Mouse (Mus musculus) testis, adult 2 months (tissue): ENCODE measurements around the gene Ghr.

Experiments
- CTCF ChIP-seq: fragments of 200-500 bp; IDR thresholded peaks from 2 replicates; pipeline ENCODE4 v1.5.1; 2012; ENCODE audit warnings: low read depth, mild to moderate bottlenecking, inconsistent platforms, low read length, moderate library complexity; ENCODE audit not compliant: control insufficient read depth, insufficient read depth, insufficient replicate concordance
- POLR2A ChIP-seq: fragments of 200-500 bp; IDR thresholded peaks from 2 replicates; pipeline ENCODE4 v1.6.1; 2012; ENCODE audit warnings: low read depth, mild to moderate bottlenecking, inconsistent platforms, low read length, moderate library complexity; ENCODE audit not compliant: control insufficient read depth

DNA sequence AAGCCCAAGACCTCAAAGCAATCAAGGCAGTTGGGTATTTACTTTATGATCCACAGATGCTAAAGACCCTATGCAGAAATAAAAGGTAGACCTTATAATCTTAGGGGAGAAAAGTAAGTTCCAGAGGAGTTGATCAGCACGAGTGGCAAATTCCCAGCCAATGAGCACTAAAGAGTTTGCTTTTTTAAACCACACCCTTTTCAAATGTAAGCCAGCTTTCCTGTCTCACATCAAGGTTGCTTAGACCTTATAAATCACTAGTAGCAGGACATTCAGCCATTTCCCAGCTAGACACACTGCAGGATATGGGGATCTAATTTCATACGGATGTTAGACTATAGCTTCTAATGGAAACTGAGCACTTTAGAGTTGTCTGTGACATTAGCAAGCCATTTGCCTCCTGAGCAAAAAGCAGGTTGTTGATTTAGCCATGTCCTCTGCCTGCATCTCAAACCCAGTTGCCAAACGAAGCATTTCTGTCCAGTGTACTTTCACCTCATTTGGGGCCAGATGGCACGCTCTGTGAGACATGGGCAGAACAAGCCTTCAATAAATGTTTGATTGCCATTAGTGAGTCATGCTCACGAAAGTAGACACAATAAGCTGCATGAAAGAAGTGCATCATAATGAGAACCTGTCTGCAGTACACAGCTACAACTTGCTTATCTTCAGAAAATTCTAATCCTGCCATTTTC is 4.9 kb downstream of the Ghr start:
- TF ChIP-seq CTCF, result no peak
- no peak for TF ChIP-seq POLR2A
